In genomic region chr10:108443931-108444876, GRCm38 (mm10) we compare ENCODE assay signal across 9 mouse cellular contexts.
DNase-seq lines count a peak whose midpoint lies in the region; ATAC-seq and TF ChIP-seq lines count a peak whose summit lies in the region.
"Had no signal": no experiment of that assay in that cellular context is flagged by ENCODE, and none has a peak within 500 bp of the region (broad histone marks: within the 10 kb centered on the region; RNA-seq: fewer than 3 reads in every experiment).

No protein-coding gene starts in this region.

- no peaks in the 10 kb centered on the region for H3K9me3 ChIP-seq in heart, embryonic 10.5 days
- no peaks in the 10 kb centered on the region for H3K9me3 ChIP-seq in ES-E14 (ENCODE audit: control insufficient read depth, insufficient read depth, low read depth, low read length)
- H3K9me3 ChIP-seq in heart, embryonic 15.5 days (replicated peaks) = no peaks in the 10 kb centered on the region
- no peaks in the 10 kb centered on the region for H3K9me3 ChIP-seq in kidney, postnatal 0 days (replicated peaks; ENCODE audit: low read length)

- H3K9ac ChIP-seq in ES-E14 (ENCODE audit: insufficient read depth, low read depth, low read length, poor library complexity, severe bottlenecking) = no peak overlapping the region
- no peak overlapping the region for H3K9ac ChIP-seq in heart, embryonic 15.5 days
- no peak overlapping the region for H3K9ac ChIP-seq in kidney, postnatal 0 days (ENCODE audit: low read depth, low read length)

- H3K4me2 ChIP-seq in heart, embryonic 15.5 days = 0 out of 2 replicates have a peak overlapping the region, but pooled peaks have one; percentile 3
- peak overlapping the region; percentile 8; the same call in 1 of the 2 replicates for H3K4me2 ChIP-seq in kidney, postnatal 0 days (ENCODE audit: low read length)

- H3K27ac ChIP-seq in heart, embryonic 10.5 days = peak overlapping the region; percentile 89
- no peak overlapping the region for H3K27ac ChIP-seq in ES-E14 (ENCODE audit: insufficient read depth, low read depth, low read length, poor library complexity, severe bottlenecking)
- peak overlapping the region; percentile 50 for H3K27ac ChIP-seq in heart, embryonic 15.5 days
- peak overlapping the region; percentile 43 for H3K27ac ChIP-seq in kidney, postnatal 0 days

- no peaks in the 10 kb centered on the region for H3K36me3 ChIP-seq in heart, embryonic 10.5 days
- no peaks in the 10 kb centered on the region for H3K36me3 ChIP-seq in ES-E14 (ENCODE audit: control insufficient read depth, insufficient read depth, low read length, poor library complexity, severe bottlenecking)
- no peaks in the 10 kb centered on the region for H3K36me3 ChIP-seq in heart, embryonic 15.5 days
- H3K36me3 ChIP-seq in kidney, postnatal 0 days (ENCODE audit: insufficient read depth, low read length) = no peaks in the 10 kb centered on the region

- DNase-seq in heart, embryonic 10.5 days (ENCODE audit: low spot score) = peak; percentile 64
- DNase-seq in heart, postnatal 36 days = no peak
- DNase-seq in ES-E14 (ENCODE audit: low read depth, low spot score) = no peak
- peak; percentile 41 for DNase-seq in kidney, postnatal 0 days (ENCODE audit: low spot score)
- no peak for DNase-seq in left cerebral cortex, adult 11 months (ENCODE audit: low spot score)
- no peak for DNase-seq in gastrocnemius, postnatal 36 days
- no peak for DNase-seq in layer of hippocampus, postnatal 14 days (ENCODE audit: low spot score in 2 of 2)
- DNase-seq: cerebellum, adult 9-10 months had no signal

- TF ChIP-seq CTCF in kidney, postnatal 0 days (IDR thresholded peaks at IDR 0.05; ENCODE audit: low read depth) = no peak

- intact Hi-C loops in heart, postnatal 36 days (cut with DNase I) = loop anchor here (10.0 kb wide), 1 partner anchor 279 kb away; the partner anchor contains the start of gene Ppp1r12a
- intact Hi-C loops in gastrocnemius, postnatal 36 days (cut with DNase I) = loop anchor here (10.0 kb wide), 1 partner anchor 639 kb away; no protein-coding TSS in a partner anchor

- no peaks in the 10 kb centered on the region for H3K27me3 ChIP-seq in heart, embryonic 10.5 days (ENCODE audit: insufficient read depth, poor library complexity, severe bottlenecking)
- no peaks in the 10 kb centered on the region for H3K27me3 ChIP-seq in heart, embryonic 15.5 days
- H3K27me3 ChIP-seq in kidney, postnatal 0 days (ENCODE audit: insufficient read depth, low read length) = no peaks in the 10 kb centered on the region

- 51% methylated on average over 19 of the region's 19 CpGs for WGBS in heart, embryonic 10.5 days
- WGBS in heart, embryonic 15.5 days = 52% methylated on average over 19 of the region's 19 CpGs
- 49% methylated on average over 19 of the region's 19 CpGs for WGBS in kidney, postnatal 0 days

- ATAC-seq in heart, embryonic 15.5 days (replicated peaks; ENCODE audit: insufficient number of reproducible peaks, insufficient read depth, low FRiP score, low read depth) = no peak
- 0 out of 2 replicates have a peak, but pooled peaks have one; percentile 14 for ATAC-seq in kidney, postnatal 0 days (replicated peaks; ENCODE audit: low FRiP score, low read depth)

- peak overlapping the region; percentile 25 for H3K4me3 ChIP-seq in heart, embryonic 10.5 days
- H3K4me3 ChIP-seq in ES-E14 (ENCODE audit: insufficient read depth in 1 of 2, low read depth in 1 of 2, low read length in 2 of 2, poor library complexity in 1 of 2, severe bottlenecking in 1 of 2) = no peak overlapping the region
- H3K4me3 ChIP-seq in heart, embryonic 15.5 days = no peak overlapping the region
- H3K4me3 ChIP-seq in kidney, postnatal 0 days (replicated peaks; ENCODE audit: low read depth, low read length) = no peak overlapping the region

- in situ Hi-C loops in ES-E14 (cut with MboI; ENCODE audit: low sequenced_read_pairs in 2 of 2, unreplicated experiment in 2 of 2) = no loop called here

- peaks cover 47% of the 10 kb centered on the region for H3K4me1 ChIP-seq in heart, embryonic 10.5 days
- peaks cover 1 to 4% of the 10 kb centered on the region in 2 experiments; a peak in 1 of 4 replicates for H3K4me1 ChIP-seq in ES-E14 (ENCODE audit: control insufficient read depth in 2 of 2, insufficient read depth in 2 of 2, low read length in 2 of 2, poor library complexity in 1 of 2)
- H3K4me1 ChIP-seq in heart, embryonic 15.5 days (replicated peaks) = peaks cover 33% of the 10 kb centered on the region
- H3K4me1 ChIP-seq in kidney, postnatal 0 days (replicated peaks; ENCODE audit: insufficient read depth, low read length) = 0 out of 2 replicates have a peak, but pooled peaks cover 5% of the 10 kb centered on the region

TF ChIP-seq in ES-E14, 5 proteins besides CTCF, POLR2A, EP300 and RAD21:
- TF ChIP-seq MAFK (IDR thresholded peaks at IDR 0.05; ENCODE audit: insufficient read depth, low read depth, low read length) = peak; percentile 73
- TF ChIP-seq HCFC1 (IDR thresholded peaks at IDR 0.05; ENCODE audit: borderline replicate concordance, insufficient read depth, low read length) = no peak
- no peak for TF ChIP-seq CHD2 (IDR thresholded peaks at IDR 0.05; ENCODE audit: low read depth, low read length)
- no peak for TF ChIP-seq ZC3H11A (IDR thresholded peaks at IDR 0.05; ENCODE audit: borderline replicate concordance, low read depth, low read length)
- TF ChIP-seq ZNF384 (IDR thresholded peaks at IDR 0.05; ENCODE audit: low read depth, low read length) = no peak

Comparison
In these comparisons a context has a peak if more than half of its experiments do, and no peak if none do; other contexts are left out.
1. DNase-seq: peak in heart, embryonic 10.5 days (single experiment) and kidney, postnatal 0 days (single experiment); none in heart, postnatal 36 days (0 of 2), ES-E14 (single experiment), left cerebral cortex, adult 11 months (single experiment), gastrocnemius, postnatal 36 days (0 of 2) and layer of hippocampus, postnatal 14 days (0 of 2).